Mouse (Mus musculus) spleen, postnatal 4 days (tissue): ENCODE measurements around the gene Klc1.

Experiments used
- DNase-seq, 2 experiments: peaks; one replicate each; pipeline ENCODE4 v3.0.0; 2022; ENCODE audit warnings: low spot score in 2 of 2

Gene Klc1

DNA sequence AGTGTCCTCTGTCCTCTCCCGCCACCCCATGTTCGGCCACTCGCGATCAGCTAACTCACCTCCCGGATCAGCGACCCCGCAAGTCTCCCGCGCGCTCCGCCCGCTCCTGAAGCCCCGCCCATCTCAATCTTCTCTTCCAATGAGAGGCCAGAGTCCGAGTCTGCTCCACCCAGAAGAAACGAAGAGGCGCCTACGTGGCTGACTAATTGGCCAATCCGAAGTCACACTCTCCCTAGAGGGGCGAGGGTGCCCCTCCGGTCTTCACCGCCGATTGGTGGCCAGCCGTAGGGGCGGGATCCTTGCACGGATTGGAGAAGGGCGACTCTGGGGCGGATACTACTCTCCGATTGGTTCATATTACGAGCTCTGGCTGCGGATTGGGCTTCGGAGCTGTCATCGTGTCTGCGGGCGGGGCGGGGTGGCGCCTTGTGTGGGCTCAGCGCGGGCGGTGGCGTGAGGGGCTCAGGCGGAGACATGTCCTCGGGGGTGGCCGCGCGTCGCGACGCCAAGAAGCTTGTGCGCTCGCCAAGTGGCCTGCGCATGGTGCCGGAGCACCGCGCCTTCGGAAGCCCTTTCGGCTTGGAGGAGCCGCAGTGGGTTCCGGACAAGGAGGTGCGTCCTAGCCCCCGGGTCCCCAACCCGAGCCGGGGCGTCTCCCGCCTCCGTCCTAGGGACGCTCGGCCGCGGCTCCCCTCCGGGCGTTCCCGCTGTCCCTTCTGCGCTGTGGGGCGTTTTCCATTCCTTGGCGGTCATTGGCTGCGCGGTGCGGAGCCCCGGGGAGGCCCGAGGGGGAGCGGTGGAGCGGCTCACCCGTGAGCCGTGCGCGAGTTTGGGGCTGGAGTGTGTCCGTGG lies 55.3 kb downstream of the Klc1 start, which contains the start of the genes Xrcc3 and Zfyve21:
Gene Xrcc3 (minus strand): TSS at position 108 of the 852 bp plus-strand sequence.
Gene Zfyve21 (plus strand): TSS at position 405 of the 852 bp plus-strand sequence.
- peak; percentile 97 for DNase-seq

GRCm38 (mm10) chr12:111814769-111815762 lies 56.4 kb downstream of the Klc1 start:
- DNase-seq, result no peak

GRCm38 (mm10) chr12:111816528-111816927 lies 57.9 kb downstream of the Klc1 start:
- DNase-seq, result no peak

DNA sequence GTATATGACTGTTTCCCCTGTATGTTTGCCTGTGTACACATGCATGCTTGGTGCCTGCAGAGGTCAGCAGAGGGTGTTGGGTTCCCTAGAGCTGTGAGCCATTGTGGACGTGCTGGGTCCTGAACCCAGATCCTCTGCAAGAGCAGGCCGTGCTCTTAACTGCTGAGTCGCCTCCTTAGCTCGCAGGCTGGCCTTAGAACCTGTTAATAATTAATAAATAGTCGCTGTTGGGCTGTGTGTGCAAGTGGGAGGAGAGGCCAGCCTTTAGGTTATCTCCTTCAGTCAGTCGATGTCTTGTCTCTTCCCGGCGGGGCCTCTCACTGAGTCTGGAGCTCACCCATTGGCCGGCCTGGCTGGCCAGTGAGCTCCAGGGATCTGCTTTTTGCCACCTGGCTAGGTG lies 58.3 kb downstream of the Klc1 start:
- DNase-seq, result peak in 1 of 2 experiments; percentile 57

DNA sequence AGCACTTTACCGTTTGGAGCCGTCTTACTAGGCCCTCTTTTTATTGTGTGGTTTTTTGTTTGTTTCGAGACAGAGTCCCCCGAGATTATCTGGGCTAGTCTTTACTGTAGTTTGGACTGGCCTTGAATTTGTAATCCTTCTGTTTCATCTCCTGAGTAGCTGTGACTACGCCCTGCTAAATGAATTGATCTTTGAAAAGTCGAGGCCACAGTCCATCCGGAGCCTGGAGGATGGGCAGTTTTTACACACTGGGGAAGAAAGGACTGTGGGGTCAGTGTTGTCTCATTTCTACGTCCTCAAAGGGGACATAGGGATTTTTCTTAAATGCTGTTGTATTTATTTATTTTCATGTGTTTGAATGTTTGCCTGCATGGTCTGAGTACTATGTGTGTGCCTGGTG lies 59.3 kb downstream of the Klc1 start:
- no peak for DNase-seq

DNA sequence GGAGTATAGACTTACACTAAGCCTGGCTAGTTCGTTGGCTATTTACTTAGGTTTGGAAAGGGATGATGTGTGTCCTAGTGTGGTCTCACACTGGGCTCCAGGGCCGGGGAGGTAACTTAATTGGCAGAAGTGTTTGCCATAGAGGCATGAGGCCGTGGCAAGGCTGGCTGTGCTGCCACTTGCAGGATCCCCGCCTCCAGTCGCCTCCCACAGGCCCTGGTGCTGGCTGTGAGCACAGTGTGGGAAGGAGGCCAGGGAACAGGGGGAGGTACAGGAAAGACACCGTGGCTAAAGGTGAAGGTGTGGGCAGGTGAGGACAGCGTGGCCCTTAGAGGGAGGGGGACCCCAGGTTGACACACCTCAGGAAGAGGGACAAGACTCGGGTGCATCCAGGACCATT lies 61.3 kb downstream of the Klc1 start:
- no peak for DNase-seq

DNA sequence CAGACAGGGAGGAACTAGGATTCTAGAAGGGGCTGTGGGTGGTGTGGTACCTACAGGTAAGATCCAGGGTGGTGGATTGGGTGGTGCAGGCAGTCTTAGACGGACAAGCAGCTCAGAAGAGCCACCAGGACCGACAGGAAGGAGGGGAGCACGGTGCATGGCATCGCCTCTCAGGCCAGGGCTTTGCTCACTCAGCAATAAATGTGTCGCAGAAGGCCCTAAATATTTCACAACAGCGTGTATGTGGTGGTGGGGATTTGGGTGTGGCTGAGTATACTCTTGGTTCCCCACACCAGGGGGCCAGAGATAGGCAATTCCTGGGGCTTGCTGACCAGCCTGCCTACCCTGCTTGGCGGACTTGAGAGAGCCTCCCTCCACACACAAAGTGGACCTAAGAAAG lies 62.1 kb downstream of the Klc1 start:
- DNase-seq, result no peak

DNA sequence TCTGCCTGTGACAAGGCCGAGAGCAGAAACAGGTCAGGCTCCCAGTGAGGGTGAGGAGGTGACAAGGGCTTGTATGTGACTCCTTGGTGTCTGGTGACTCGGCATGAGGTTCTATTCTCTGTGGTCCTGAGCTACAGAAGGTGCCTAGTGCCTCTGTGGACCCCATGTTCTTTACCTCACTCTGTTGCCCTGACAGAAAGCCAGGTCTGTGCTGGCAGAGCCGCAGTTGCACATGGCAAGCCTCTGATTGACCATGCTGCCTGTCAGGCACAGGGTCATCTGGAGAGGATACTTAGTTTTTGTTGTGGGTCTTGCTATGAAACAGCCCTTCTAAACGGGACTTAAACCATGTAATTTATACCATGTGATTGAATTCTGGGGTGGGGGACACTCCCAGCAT lies 63.3 kb downstream of the Klc1 start:
- DNase-seq, result no peak

- no peak for DNase-seq
Observed at GRCm38 (mm10) chr12:111827556-111827955, 68.9 kb downstream of the Klc1 start.

- DNase-seq, result no peak
Observed at GRCm38 (mm10) chr12:111829447-111829846, 70.8 kb downstream of the Klc1 start.

- no peak for DNase-seq
Observed at GRCm38 (mm10) chr12:111829954-111830353, 71.3 kb downstream of the Klc1 start.

DNA sequence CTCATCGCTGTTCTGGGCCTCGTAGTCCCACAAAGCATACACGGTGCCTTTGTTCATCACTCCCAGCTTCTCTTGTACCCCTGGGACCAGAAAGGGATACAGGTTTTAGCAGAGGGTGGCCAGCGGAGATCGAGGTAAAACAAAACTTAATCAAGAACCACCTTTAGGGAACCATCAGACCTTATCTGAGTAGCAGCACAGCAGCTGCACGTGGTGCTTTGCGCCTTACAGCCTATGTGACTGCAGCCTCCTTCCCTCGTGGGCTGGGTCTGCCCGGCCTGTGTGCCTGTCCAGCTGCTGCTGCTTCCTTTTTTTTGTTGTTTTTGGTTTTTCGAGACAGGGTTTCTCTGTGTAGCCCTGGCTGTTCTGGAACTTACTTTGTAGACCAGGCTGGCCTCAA lies 71.7 kb downstream of the Klc1 start:
- no peak for DNase-seq

GRCm38 (mm10) chr12:111832643-111833042 lies 74.0 kb downstream of the Klc1 start:
- no peak for DNase-seq

- DNase-seq, result no peak
Observed at GRCm38 (mm10) chr12:111833457-111833856, 74.8 kb downstream of the Klc1 start.

GRCm38 (mm10) chr12:111842565-111843433 lies 84.2 kb downstream of the Klc1 start:
- peak in 1 of 2 experiments; percentile 60 for DNase-seq

- no peak for DNase-seq
Observed at GRCm38 (mm10) chr12:111843470-111843869, 84.8 kb downstream of the Klc1 start.

DNA sequence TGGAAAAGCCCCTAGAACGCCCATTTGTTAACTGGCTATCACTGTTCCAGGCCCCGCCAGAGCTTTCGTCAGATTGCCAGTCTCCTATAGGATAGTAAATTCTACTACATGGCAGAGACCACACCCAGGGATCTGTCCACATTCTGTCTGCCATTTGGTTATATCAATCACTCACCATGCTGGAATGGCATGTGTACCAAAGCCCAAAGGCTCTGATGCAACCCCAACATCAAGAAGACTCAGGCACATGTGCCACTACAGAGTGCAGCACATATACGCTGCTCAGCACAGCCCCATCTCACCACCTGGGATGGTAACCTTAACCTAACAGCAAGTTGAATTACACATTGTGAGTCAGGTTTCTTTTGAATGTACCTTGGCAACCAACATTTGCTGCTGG lies 87.3 kb downstream of the Klc1 start:
- DNase-seq, result no peak

GRCm38 (mm10) chr12:111846815-111847214 lies 88.2 kb downstream of the Klc1 start:
- no peak for DNase-seq

DNA sequence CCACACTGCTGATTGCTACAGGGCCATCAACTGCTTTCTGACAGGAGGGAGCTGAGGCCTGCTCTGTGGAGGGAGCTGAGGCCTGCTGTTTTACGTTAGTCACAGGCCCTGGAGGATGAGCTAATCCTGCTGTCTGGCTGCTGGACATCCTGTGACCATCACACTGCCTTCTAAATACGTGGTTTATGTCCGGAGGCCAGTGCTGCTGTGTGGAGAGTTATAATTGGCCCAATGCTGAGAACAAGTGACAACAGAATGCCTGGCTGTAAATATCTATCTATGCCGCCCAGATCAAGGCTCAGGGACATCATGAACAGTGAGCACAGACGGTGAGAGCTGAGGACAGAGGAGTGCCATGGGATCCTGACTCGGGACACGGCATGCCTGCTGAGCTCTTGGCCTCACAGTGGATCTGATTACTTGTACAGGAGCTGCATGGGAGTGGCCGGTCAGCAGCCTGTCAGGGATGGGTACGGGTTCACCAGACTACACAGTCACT lies 89.7 kb downstream of the Klc1 start:
- DNase-seq, result no peak

- DNase-seq, result no peak
Observed at GRCm38 (mm10) chr12:111851235-111851634, 92.6 kb downstream of the Klc1 start.

- no peak for DNase-seq
Observed at GRCm38 (mm10) chr12:111851745-111852144, 93.1 kb downstream of the Klc1 start.
